ENCODE assay signal across 15 mouse cellular contexts in the genomic region with DNA sequence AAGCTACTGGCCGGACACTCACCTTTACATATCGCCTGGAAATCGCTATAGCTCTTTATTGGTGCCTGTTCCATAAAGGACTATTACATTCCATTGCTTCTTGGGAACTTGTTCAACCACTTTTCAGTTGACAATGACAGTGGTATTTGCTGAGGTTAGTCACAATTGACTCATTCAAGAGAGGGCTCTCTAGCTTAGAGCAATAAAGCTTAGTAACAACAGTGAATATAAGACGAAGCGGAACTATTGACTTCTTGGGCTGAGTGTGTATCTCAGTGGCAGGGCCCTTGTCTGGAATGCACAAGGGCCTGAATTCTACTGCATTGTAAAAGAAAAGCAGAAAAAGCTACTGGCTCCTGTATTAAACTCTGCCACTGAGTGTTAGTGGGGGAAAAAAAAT. TPM values are rescaled to one million over a fixed set of nuclear protein-coding genes. Genes with fewer than 3 reads are reported as not detected.
DNase-seq lines count a peak whose midpoint lies in the region; ATAC-seq lines count a peak whose summit lies in the region.
"Had no signal": no experiment of that assay in that cellular context is flagged by ENCODE, and none has a peak within 500 bp of the region (broad histone marks: within the 10 kb centered on the region; RNA-seq: fewer than 3 reads in every experiment).

No protein-coding gene starts in this region.

- no peak overlapping the region for H3K4me3 ChIP-seq in heart, embryonic 12.5 days
- H3K4me3 ChIP-seq in lung, embryonic 15.5 days, result no peak overlapping the region
- H3K4me3 ChIP-seq in intestine, embryonic 16.5 days (ENCODE audit: low read length), result no peak overlapping the region
- H3K4me3 ChIP-seq in stomach, embryonic 16.5 days (replicated peaks; ENCODE audit: low read length), result no peak overlapping the region
- H3K4me3 ChIP-seq: forebrain, embryonic 10.5 days had no signal

- H3K4me2 ChIP-seq in heart, embryonic 12.5 days, result peak overlapping the region; percentile 36; the same call in 1 of the 2 replicates
- H3K4me2 ChIP-seq in lung, embryonic 15.5 days, result no peak overlapping the region
- no peak overlapping the region for H3K4me2 ChIP-seq in intestine, embryonic 16.5 days (ENCODE audit: low read depth, low read length)
- no peak overlapping the region for H3K4me2 ChIP-seq in stomach, embryonic 16.5 days (ENCODE audit: low read depth, low read length)
- H3K4me2 ChIP-seq: hindbrain, embryonic 14.5 days had no signal

- no peak for DNase-seq in heart, postnatal 36 days
- DNase-seq in lung, postnatal 4 days, result no peak
- DNase-seq in gastrocnemius, adult 18-20 months (ENCODE audit: low spot score), result no peak
- DNase-seq: B cell, adult 2 months; cerebellum, adult 9-10 months; kidney, adult 8-10 months; midbrain, embryonic 14.5 days; right cerebral cortex, postnatal 4 days; thymus, postnatal 4 days had no signal

- peak overlapping the region; percentile 85 for H3K27ac ChIP-seq in heart, embryonic 12.5 days (ENCODE audit: poor library complexity, severe bottlenecking)
- H3K27ac ChIP-seq in lung, embryonic 15.5 days, result peak overlapping the region; percentile 71
- H3K27ac ChIP-seq in intestine, embryonic 16.5 days (ENCODE audit: low read length), result no peak overlapping the region
- no peak overlapping the region for H3K27ac ChIP-seq in stomach, embryonic 16.5 days (ENCODE audit: low read length)
- H3K27ac ChIP-seq: forebrain, embryonic 10.5 days; hindbrain, embryonic 14.5 days had no signal

- H3K27me3 ChIP-seq in heart, embryonic 12.5 days (replicated peaks), result no peaks in the 10 kb centered on the region
- no peaks in the 10 kb centered on the region for H3K27me3 ChIP-seq in lung, embryonic 15.5 days
- no peaks in the 10 kb centered on the region for H3K27me3 ChIP-seq in intestine, embryonic 16.5 days (replicated peaks; ENCODE audit: control insufficient read depth, insufficient read depth, low read length)
- no peaks in the 10 kb centered on the region for H3K27me3 ChIP-seq in stomach, embryonic 16.5 days (ENCODE audit: control insufficient read depth, insufficient read depth, low read length)

- WGBS in heart, embryonic 12.5 days, result 88% methylated on average over 5 of the region's 5 CpGs
- 73% methylated on average over 5 of the region's 5 CpGs for WGBS in lung, embryonic 15.5 days
- 71% methylated on average over 5 of the region's 5 CpGs for WGBS in intestine, embryonic 16.5 days
- WGBS in stomach, embryonic 16.5 days, result 64% methylated on average over 5 of the region's 5 CpGs

- no peak overlapping the region for H3K9ac ChIP-seq in heart, embryonic 12.5 days
- no peak overlapping the region for H3K9ac ChIP-seq in lung, embryonic 15.5 days
- H3K9ac ChIP-seq in intestine, embryonic 16.5 days (ENCODE audit: low read depth, low read length), result no peak overlapping the region
- no peak overlapping the region for H3K9ac ChIP-seq in stomach, embryonic 16.5 days (ENCODE audit: low read length)
- H3K9ac ChIP-seq: hindbrain, embryonic 14.5 days had no signal

- ATAC-seq in heart, embryonic 12.5 days (ENCODE audit: insufficient number of reproducible peaks, low FRiP score), result no peak
- no peak; the same call in 1 of the 2 replicates for ATAC-seq in lung, embryonic 15.5 days (ENCODE audit: borderline replicate concordance, extremely low read depth, low FRiP score, low TSS enrichment)
- ATAC-seq in intestine, embryonic 16.5 days, result peak; percentile 90
- peak; percentile 60; the same call in 1 of the 2 replicates for ATAC-seq in stomach, embryonic 16.5 days (ENCODE audit: insufficient read depth, low FRiP score)

- H3K4me1 ChIP-seq in heart, embryonic 12.5 days (replicated peaks), result peaks cover 28% of the 10 kb centered on the region
- peaks cover 6% of the 10 kb centered on the region; the same call in 1 of the 2 replicates for H3K4me1 ChIP-seq in lung, embryonic 15.5 days
- no peaks in the 10 kb centered on the region; the same call in 1 of the 2 replicates for H3K4me1 ChIP-seq in intestine, embryonic 16.5 days (ENCODE audit: control insufficient read depth, insufficient read depth, low read length)
- H3K4me1 ChIP-seq in stomach, embryonic 16.5 days (ENCODE audit: control insufficient read depth, insufficient read depth, low read length), result no peaks in the 10 kb centered on the region

- H3K9me3 ChIP-seq in heart, embryonic 12.5 days (replicated peaks), result no peaks in the 10 kb centered on the region
- H3K9me3 ChIP-seq in lung, embryonic 15.5 days, result no peaks in the 10 kb centered on the region
- no peaks in the 10 kb centered on the region for H3K9me3 ChIP-seq in intestine, embryonic 16.5 days (ENCODE audit: control insufficient read depth, low read length)
- H3K9me3 ChIP-seq in stomach, embryonic 16.5 days (replicated peaks; ENCODE audit: control insufficient read depth, low read length), result no peaks in the 10 kb centered on the region
- H3K9me3 ChIP-seq: forebrain, embryonic 10.5 days had no signal

- peaks cover 35% of the 10 kb centered on the region for H3K36me3 ChIP-seq in heart, embryonic 12.5 days
- 0 out of 2 replicates have a peak, but pooled peaks cover 9% of the 10 kb centered on the region for H3K36me3 ChIP-seq in lung, embryonic 15.5 days
- 0 out of 2 replicates have a peak, but pooled peaks cover 2% of the 10 kb centered on the region for H3K36me3 ChIP-seq in intestine, embryonic 16.5 days (ENCODE audit: control insufficient read depth, insufficient read depth, low read length)
- H3K36me3 ChIP-seq in stomach, embryonic 16.5 days (ENCODE audit: control insufficient read depth, insufficient read depth, low read length), result peaks cover 1% of the 10 kb centered on the region; the same call in 1 of the 2 replicates

- intact Hi-C loops in heart, postnatal 36 days (cut with DNase I), result no loop called here

RNA-seq across cellular contexts. Expression of a gene that starts 9.6 kb away (rescaled TPM):
- polyA plus RNA-seq in heart, embryonic 12.5 days (2016; fragmentation: Nextera tagmentation; extraction: Ambion mirVana), result 43.6 and 43.8 TPM in 2 replicates
- total RNA-seq in heart, postnatal 36 days (2021), result 10 to 100 TPM; 17.6 to 17.7 TPM
- polyA plus RNA-seq in lung, embryonic 15.5 days (2015; fragmentation: Nextera tagmentation; extraction: Ambion mirVana), result 36.4 and 37.1 TPM in 2 replicates
- 65.6 and 67.6 TPM in 2 replicates for polyA plus RNA-seq in intestine, embryonic 16.5 days (2015; fragmentation: Nextera tagmentation; extraction: Ambion mirVana)
- 40.3 and 47.1 TPM in 2 replicates for polyA plus RNA-seq in stomach, embryonic 16.5 days (2015; fragmentation: Nextera tagmentation; extraction: Ambion mirVana)
- 10 to 100 TPM; 13.5 to 16.1 TPM for total RNA-seq in gastrocnemius, adult 18-20 months (2021)

RNA-seq across cellular contexts. Expression of a gene that starts 40.6 kb away (rescaled TPM):
- 42.8 and 43.4 TPM in 2 replicates for polyA plus RNA-seq in heart, embryonic 12.5 days (2016; fragmentation: Nextera tagmentation; extraction: Ambion mirVana)
- 10 to 100 TPM; 24.2 to 24.3 TPM for total RNA-seq in heart, postnatal 36 days (2021)
- 35.5 and 39.2 TPM in 2 replicates for polyA plus RNA-seq in lung, embryonic 15.5 days (2015; fragmentation: Nextera tagmentation; extraction: Ambion mirVana)
- polyA plus RNA-seq in intestine, embryonic 16.5 days (2015; fragmentation: Nextera tagmentation; extraction: Ambion mirVana), result 24.2 and 25.9 TPM in 2 replicates
- 24.0 and 31.3 TPM in 2 replicates for polyA plus RNA-seq in stomach, embryonic 16.5 days (2015; fragmentation: Nextera tagmentation; extraction: Ambion mirVana)
- total RNA-seq in gastrocnemius, adult 18-20 months (2021), result 10 to 100 TPM; 22.1 to 23.6 TPM

RNA-seq across cellular contexts. Expression of a gene that starts 40.7 kb away (rescaled TPM):
- 15.1 and 16.5 TPM in 2 replicates for polyA plus RNA-seq in heart, embryonic 12.5 days (2016; fragmentation: Nextera tagmentation; extraction: Ambion mirVana)
- 1 to 10 TPM; 5.0 to 5.3 TPM for total RNA-seq in heart, postnatal 36 days (2021)
- 21.4 and 22.6 TPM in 2 replicates for polyA plus RNA-seq in lung, embryonic 15.5 days (2015; fragmentation: Nextera tagmentation; extraction: Ambion mirVana)
- polyA plus RNA-seq in intestine, embryonic 16.5 days (2015; fragmentation: Nextera tagmentation; extraction: Ambion mirVana), result 9.4 and 11.5 TPM in 2 replicates
- 14.1 and 16.0 TPM in 2 replicates for polyA plus RNA-seq in stomach, embryonic 16.5 days (2015; fragmentation: Nextera tagmentation; extraction: Ambion mirVana)
- 10 to 100 TPM; 12.8 to 14.5 TPM for total RNA-seq in gastrocnemius, adult 18-20 months (2021)

Comparison
In these comparisons a context has a peak if more than half of its experiments do, and no peak if none do; other contexts are left out.
1. ATAC-seq: peak in intestine, embryonic 16.5 days (single experiment) and stomach, embryonic 16.5 days (single experiment); none in heart, embryonic 12.5 days (single experiment) and lung, embryonic 15.5 days (single experiment).
2. H3K27ac ChIP-seq: peak in heart, embryonic 12.5 days (single experiment) and lung, embryonic 15.5 days (single experiment); none in intestine, embryonic 16.5 days (single experiment) and stomach, embryonic 16.5 days (single experiment).